Mouse (Mus musculus) heart, postnatal 0 days (tissue): ENCODE measurements around the gene Scd1.

ENCODE experiments used
- CTCF ChIP-seq: IDR thresholded peaks from 2 replicates; pipeline ENCODE4 v1.5.1; 2016; ENCODE audit warnings: antibody characterized with exemption, control low read depth, low read depth
- EP300 ChIP-seq: IDR thresholded peaks from 2 replicates; pipeline ENCODE4 v1.6.1; 2016; ENCODE audit warnings: antibody characterized with exemption, low read depth

DNA sequence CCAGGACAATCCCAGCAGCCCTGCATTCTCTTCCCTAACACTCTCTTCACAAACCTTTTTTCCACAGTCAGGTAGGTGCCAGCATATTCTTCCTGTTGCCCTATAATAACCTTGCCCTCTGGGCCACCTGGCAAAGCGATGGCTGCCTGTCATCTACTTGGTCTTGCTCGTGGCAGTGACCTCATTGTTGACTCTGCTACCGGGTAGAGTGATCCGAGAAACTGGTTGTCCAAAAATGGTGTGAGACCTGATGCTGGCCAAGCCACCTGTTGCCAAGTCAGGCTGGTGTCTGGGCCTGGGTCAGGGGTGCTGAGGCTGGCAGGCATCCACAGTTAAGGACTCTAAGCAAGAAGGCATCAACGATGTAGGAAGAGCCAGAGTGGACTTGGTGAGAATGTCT lies 10.4 kb upstream of the Scd1 start:
- no peak for TF ChIP-seq CTCF
- TF ChIP-seq EP300, result no peak
